Mouse (Mus musculus) forebrain, postnatal 0 days (tissue): ENCODE results near the gene Mks1. TPM values are rescaled to one million over a fixed set of nuclear protein-coding genes. Genes with fewer than 3 reads are reported as not detected.

ENCODE experiments used
- ATAC-seq: fragments of 200-750 bp; cut with Nextera tagmentation; 2 replicates; pipeline ENCODE4 v1.8.0; 2017; ENCODE audit warnings: mild to moderate bottlenecking, moderate library complexity
- DNase-seq: peaks from one replicate; pipeline ENCODE4 v3.0.0-alpha.2; 2015
- H3K27ac ChIP-seq: fragments of 300-500 bp; sonication (generic); 2 replicates; pipeline ENCODE4 v1.5.1; 2014; ENCODE audit warnings: low read depth, mild to moderate bottlenecking, antibody characterized with exemption, low read length, moderate library complexity, mixed read lengths
- H3K27me3 ChIP-seq: fragments of 300-500 bp; sonication (generic); 2 replicates; pipeline ENCODE4 v1.6.1; 2014; ENCODE audit warnings: mild to moderate bottlenecking, low read length, mixed read lengths; ENCODE audit not compliant: insufficient read depth
- H3K36me3 ChIP-seq: fragments of 300-500 bp; sonication (generic); 2 replicates; pipeline ENCODE4 v1.6.1; 2014; ENCODE audit warnings: mild to moderate bottlenecking, moderate library complexity; ENCODE audit not compliant: insufficient read depth
- H3K4me1 ChIP-seq: fragments of 300-500 bp; sonication (generic); 2 replicates; pipeline ENCODE4 v1.6.1; 2014; ENCODE audit warnings: antibody characterized with exemption; ENCODE audit not compliant: insufficient read depth
- H3K4me2 ChIP-seq: fragments of 300-500 bp; sonication (generic); 2 replicates; pipeline ENCODE4 v1.6.1; 2014; ENCODE audit warnings: low read depth, mild to moderate bottlenecking, moderate library complexity
- H3K4me3 ChIP-seq: fragments of 300-500 bp; sonication (generic); 2 replicates; pipeline ENCODE4 v1.5.1; 2014; ENCODE audit warnings: low read depth, low read length, mixed read lengths
- H3K9ac ChIP-seq: fragments of 300-500 bp; sonication (generic); 2 replicates; pipeline ENCODE4 v1.6.1; 2014; ENCODE audit warnings: mild to moderate bottlenecking
- H3K9me3 ChIP-seq: fragments of 300-500 bp; sonication (generic); 2 replicates; pipeline ENCODE4 v1.6.1; 2016; ENCODE audit warnings: low read length
- CTCF ChIP-seq: sonication (generic); IDR thresholded peaks from 2 replicates; pipeline ENCODE4 v1.5.1; 2016; ENCODE audit warnings: antibody characterized with exemption, control low read depth, low read depth
- WGBS: fragments of 180-500 bp; shearing (Covaris S2); extraction: QIAGEN DNeasy Blood & Tissue Kit; methylation state at CpG from one replicate; pipeline ENCODE4 v1.1.7; 2014; 5-methylcytosine and 5-hydroxymethylcytosine counted together
- polyA plus RNA-seq: library from polyadenylated mRNA; unstranded; fragments of >200 nt; fragmentation: Nextera tagmentation; extraction: Ambion mirVana; gene quantifications from 2 replicates; pipeline ENCODE4 v1.2.1, GENCODE M21; 2015
- total RNA-seq: library from RNA; depleted of rRNA; stranded (reverse); fragments of >200 nt; gene quantifications from 2 replicates; pipeline ENCODE4 v1.2.3, GENCODE M21; 2014; rRNA removed

Mks1 gene
- total RNA-seq (6.8 and 11.1 TPM in 2 replicates), polyA plus RNA-seq (6.1 and 8.8 TPM in 2 replicates)

GRCm38 (mm10) chr11:87852690-87853596 lies at the start of gene Mks1:
TSS of gene Mks1 (plus strand) at chr11:87853215.
- TF ChIP-seq CTCF = no peak
- Histone ChIP-seq H3K4me3 (peak within 1 kb of the TSS; percentile 58), H3K27me3 (no peaks in the 10 kb centered on the region), H3K4me2 (peak within 1 kb of the TSS; percentile 63), H3K36me3 (peaks cover 6% of the 10 kb centered on the region), H3K9ac (peak within 1 kb of the TSS; percentile 59), H3K4me1 (peaks cover 9% of the 10 kb centered on the region; the same call in 1 of the 2 replicates), H3K27ac (peak within 1 kb of the TSS; percentile 82), H3K9me3 (no peaks in the 10 kb centered on the region)
- 3% methylated on average over 40 of the region's 40 CpGs for WGBS
- DNase-seq = peak; percentile 97
- peak; percentile 98 for ATAC-seq

- Histone ChIP-seq H3K4me3 (no peak overlapping the region), H3K9ac (no peak overlapping the region), H3K9me3 (no peaks in the 10 kb centered on the region), H3K4me2 (no peak overlapping the region), H3K36me3 (no peaks in the 10 kb centered on the region), H3K27ac (no peak overlapping the region), H3K4me1 (no peaks in the 10 kb centered on the region), H3K27me3 (no peaks in the 10 kb centered on the region)
- ATAC-seq = no peak
- peak; percentile 31; the same call in 1 of the 2 replicates for TF ChIP-seq CTCF
- no peak for DNase-seq
- 65% methylated on average over 1 of the region's 1 CpGs for WGBS
Observed at GRCm38 (mm10) chr11:87805448-87805847, 47.6 kb upstream of the Mks1 start.

DNA sequence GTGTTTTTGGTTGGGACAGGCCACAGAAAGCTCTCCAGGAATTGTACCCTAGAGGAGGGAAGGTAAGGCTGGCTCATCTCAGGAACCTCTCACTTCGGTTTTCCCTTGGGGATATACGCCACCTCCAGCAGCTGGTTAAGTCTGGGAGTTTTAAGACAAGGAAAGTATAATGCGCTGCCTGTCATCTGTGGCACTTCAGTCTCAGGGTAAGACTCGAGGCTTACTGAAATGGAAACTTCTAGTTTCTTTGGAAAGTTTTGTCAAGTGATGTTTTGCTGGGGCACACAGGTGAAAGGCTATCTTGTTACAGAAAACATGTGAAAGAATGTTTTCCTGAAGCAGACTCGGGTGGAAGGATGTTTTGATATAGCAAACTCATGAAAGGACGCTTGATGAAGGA lies 45.6 kb upstream of the Mks1 start:
- H3K27ac ChIP-seq = no peak overlapping the region
- H3K36me3 ChIP-seq = no peaks in the 10 kb centered on the region
- no peak for ATAC-seq
- TF ChIP-seq CTCF = no peak
- 86% methylated on average over 6 of the region's 6 CpGs for WGBS
- no peaks in the 10 kb centered on the region for H3K27me3 ChIP-seq
- no peak overlapping the region for H3K4me2 ChIP-seq
- no peak overlapping the region for H3K9ac ChIP-seq
- H3K4me3 ChIP-seq = no peak overlapping the region
- no peak for DNase-seq
- H3K9me3 ChIP-seq = no peaks in the 10 kb centered on the region
- H3K4me1 ChIP-seq = no peaks in the 10 kb centered on the region

DNA sequence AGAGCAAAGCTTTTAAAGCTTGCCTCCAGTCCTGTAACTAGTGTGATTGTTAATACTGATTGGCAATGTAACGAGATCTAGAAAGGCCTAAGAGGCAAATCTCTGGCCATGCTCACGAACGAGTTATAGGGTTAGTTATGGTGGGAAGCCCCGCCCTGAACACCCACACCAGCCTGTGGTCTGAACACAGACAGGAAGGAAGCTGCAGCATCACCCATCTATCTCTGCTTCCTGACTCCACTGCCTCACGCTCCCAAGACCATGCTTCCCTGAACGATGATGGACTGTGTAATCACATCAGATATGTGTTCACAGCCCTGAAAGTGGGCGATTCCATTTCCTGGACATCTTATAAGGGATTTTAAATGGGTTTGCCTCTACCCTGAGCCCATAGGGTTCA lies 44.8 kb upstream of the Mks1 start:
- no peaks in the 10 kb centered on the region for H3K4me1 ChIP-seq
- WGBS = 86% methylated on average over 7 of the region's 7 CpGs
- H3K9me3 ChIP-seq = no peaks in the 10 kb centered on the region
- no peak overlapping the region for H3K4me2 ChIP-seq
- no peak overlapping the region for H3K27ac ChIP-seq
- TF ChIP-seq CTCF = no peak
- H3K36me3 ChIP-seq = no peaks in the 10 kb centered on the region
- DNase-seq (no peak), ATAC-seq (no peak)
- no peak overlapping the region for H3K4me3 ChIP-seq
- no peak overlapping the region for H3K9ac ChIP-seq
- H3K27me3 ChIP-seq = no peaks in the 10 kb centered on the region

- Histone ChIP-seq H3K27ac (peak overlapping the region; percentile 59; the same call in 1 of the 2 replicates), H3K4me3 (no peak overlapping the region), H3K9me3 (no peaks in the 10 kb centered on the region), H3K9ac (no peak overlapping the region), H3K4me1 (no peaks in the 10 kb centered on the region), H3K27me3 (no peaks in the 10 kb centered on the region), H3K4me2 (no peak overlapping the region), H3K36me3 (no peaks in the 10 kb centered on the region)
- peak; percentile 38 for DNase-seq
- ATAC-seq = peak; percentile 71
- no peak for TF ChIP-seq CTCF
- 50% methylated on average over 4 of the region's 4 CpGs for WGBS
Observed at GRCm38 (mm10) chr11:87811396-87811795, 41.6 kb upstream of the Mks1 start.

DNA sequence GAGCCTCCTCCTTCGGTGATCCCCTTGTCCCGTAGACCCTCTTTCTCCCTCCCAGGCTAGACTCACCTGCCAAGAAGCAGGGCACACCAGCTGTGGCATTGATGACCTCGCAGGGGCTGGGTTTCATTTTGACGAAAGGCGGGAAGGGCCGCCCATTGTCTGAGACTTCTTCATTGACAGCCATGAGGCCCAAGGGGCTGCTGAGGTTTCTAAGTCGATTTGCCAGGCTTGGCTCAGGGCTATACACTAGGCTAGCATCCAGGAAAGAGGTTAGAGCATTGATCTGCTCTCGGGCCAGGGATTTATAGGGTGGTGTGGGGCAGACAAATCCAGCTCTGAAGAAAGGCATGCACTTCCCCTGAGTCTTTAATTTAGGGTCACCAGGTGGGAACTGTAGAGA lies 38.2 kb upstream of the Mks1 start:
- H3K4me3 ChIP-seq = no peak overlapping the region
- DNase-seq (no peak), ATAC-seq (no peak)
- WGBS = 65% methylated on average over 8 of the region's 8 CpGs
- no peaks in the 10 kb centered on the region for H3K36me3 ChIP-seq
- no peak overlapping the region for H3K9ac ChIP-seq
- H3K9me3 ChIP-seq = no peaks in the 10 kb centered on the region
- H3K27ac ChIP-seq = no peak overlapping the region
- no peak overlapping the region for H3K4me2 ChIP-seq
- no peaks in the 10 kb centered on the region for H3K27me3 ChIP-seq
- no peak for TF ChIP-seq CTCF
- no peaks in the 10 kb centered on the region for H3K4me1 ChIP-seq
